Mouse (Mus musculus) limb, embryonic 14.5 days (tissue): ENCODE measurements at regions not wholly inside any gene's neighbourhood (a gene's known extent, or its start where the extent isn't known, plus 50 kb on each side); places are given as distances from the start of the nearest gene placed in this dataset.
A peak's percentile ranks its signal among the peaks of the same experiment; 100 is the strongest.

ENCODE experiments used
- ATAC-seq: fragments of 200-750 bp; cut with Nextera tagmentation; 2 replicates; pipeline ENCODE4 v1.8.0; 2017; ENCODE audit warnings: low read depth, moderate number of reproducible peaks, moderate TSS enrichment; ENCODE audit not compliant: low FRiP score
- DNase-seq: peaks from one replicate; pipeline ENCODE4 v3.0.0-alpha.2; 2015; ENCODE audit warnings: low spot score
- H3K27ac ChIP-seq: fragments of 300-500 bp; sonication (generic); replicated peaks from 2 replicates; pipeline ENCODE4 v1.5.1; 2014; ENCODE audit warnings: low read depth, mild to moderate bottlenecking, low read length, moderate library complexity, mixed read lengths
- H3K27me3 ChIP-seq: fragments of 300-500 bp; sonication (generic); 2 replicates; pipeline ENCODE4 v1.6.1; 2014; ENCODE audit warnings: low read length, mixed read lengths; ENCODE audit not compliant: control insufficient read depth, insufficient read depth
- H3K36me3 ChIP-seq: fragments of 300-500 bp; sonication (generic); 2 replicates; pipeline ENCODE4 v1.6.1; 2014; ENCODE audit warnings: mild to moderate bottlenecking, low read length, moderate library complexity, mixed read lengths; ENCODE audit not compliant: control insufficient read depth, insufficient read depth
- H3K4me1 ChIP-seq: fragments of 300-500 bp; sonication (generic); 2 replicates; pipeline ENCODE4 v1.6.1; 2014; ENCODE audit warnings: antibody characterized with exemption, low read length, mixed read lengths; ENCODE audit not compliant: control insufficient read depth, insufficient read depth
- H3K4me2 ChIP-seq: fragments of 300-500 bp; sonication (generic); replicated peaks from 2 replicates; pipeline ENCODE4 v1.6.1; 2014; ENCODE audit warnings: low read depth, mild to moderate bottlenecking, low read length, moderate library complexity; ENCODE audit not compliant: severe bottlenecking
- H3K4me3 ChIP-seq: fragments of 300-500 bp; sonication (generic); replicated peaks from 2 replicates; pipeline ENCODE4 v1.5.1; 2014; ENCODE audit warnings: low read length
- H3K9ac ChIP-seq: fragments of 300-500 bp; sonication (generic); 2 replicates; pipeline ENCODE4 v1.6.1; 2014; ENCODE audit warnings: mild to moderate bottlenecking, low read depth, low read length, moderate library complexity; ENCODE audit not compliant: severe bottlenecking
- H3K9me3 ChIP-seq: fragments of 300-500 bp; sonication (generic); 2 replicates; pipeline ENCODE4 v1.6.1; 2016; ENCODE audit warnings: low read length; ENCODE audit not compliant: control insufficient read depth
- POLR2A ChIP-seq: fragments of 200-500 bp; IDR thresholded peaks from 2 replicates; pipeline ENCODE4 v1.8.0; 2012; ENCODE audit warnings: inconsistent platforms, mild to moderate bottlenecking, moderate library complexity, borderline replicate concordance; ENCODE audit not compliant: insufficient read depth, insufficient read length; ENCODE audit errors: extremely low read depth
- WGBS: fragments of 180-500 bp; shearing (Covaris S2); extraction: QIAGEN DNeasy Blood & Tissue Kit; methylation state at CpG from one replicate; pipeline ENCODE4 v1.1.7; 2014; 5-methylcytosine and 5-hydroxymethylcytosine counted together

- TF ChIP-seq POLR2A = no peak
- H3K27ac ChIP-seq = no peak overlapping the region
- DNase-seq (no peak), ATAC-seq (no peak)
- H3K4me2 ChIP-seq = no peak overlapping the region
- peaks cover 26% of the 10 kb centered on the region for H3K4me1 ChIP-seq
- 81% methylated on average over 6 of the region's 6 CpGs for WGBS
- no peaks in the 10 kb centered on the region for H3K36me3 ChIP-seq
- H3K4me3 ChIP-seq = no peak overlapping the region
- no peaks in the 10 kb centered on the region for H3K27me3 ChIP-seq
- no peak overlapping the region for H3K9ac ChIP-seq
- no peaks in the 10 kb centered on the region for H3K9me3 ChIP-seq
Observed at GRCm38 (mm10) chr14:25312814-25313426, 146.1 kb upstream of the Zmiz1 start.

- DNase-seq (no peak), ATAC-seq (no peak)
- Histone ChIP-seq H3K36me3 (no peaks in the 10 kb centered on the region), H3K27ac (no peak overlapping the region), H3K4me1 (peaks cover 32% of the 10 kb centered on the region), H3K4me2 (no peak overlapping the region), H3K4me3 (no peak overlapping the region), H3K9ac (no peak overlapping the region), H3K27me3 (no peaks in the 10 kb centered on the region), H3K9me3 (no peaks in the 10 kb centered on the region)
- 76% methylated on average over 4 of the region's 4 CpGs for WGBS
- TF ChIP-seq POLR2A = no peak
Observed at GRCm38 (mm10) chr14:25313693-25314240, 145.2 kb upstream of the Zmiz1 start.

- DNase-seq (no peak), ATAC-seq (no peak)
- Histone ChIP-seq H3K4me3 (no peak overlapping the region), H3K4me1 (peaks cover 38% of the 10 kb centered on the region), H3K27ac (no peak overlapping the region), H3K9me3 (no peaks in the 10 kb centered on the region), H3K4me2 (no peak overlapping the region), H3K36me3 (no peaks in the 10 kb centered on the region), H3K27me3 (no peaks in the 10 kb centered on the region), H3K9ac (no peak overlapping the region)
- no peak for TF ChIP-seq POLR2A
- 93% methylated on average over 5 of the region's 5 CpGs for WGBS
Observed at GRCm38 (mm10) chr14:25316491-25316890, 142.5 kb upstream of the Zmiz1 start.

- H3K27me3 ChIP-seq = no peaks in the 10 kb centered on the region
- no peak overlapping the region; the same call in 1 of the 2 replicates for H3K4me3 ChIP-seq
- no peaks in the 10 kb centered on the region for H3K36me3 ChIP-seq
- 13% methylated on average over 31 of the region's 37 CpGs for WGBS
- ATAC-seq (peak; percentile 80), DNase-seq (peak; percentile 54)
- H3K9ac ChIP-seq = peak overlapping the region; percentile 34; the same call in 1 of the 2 replicates
- no peak for TF ChIP-seq POLR2A
- H3K9me3 ChIP-seq = no peaks in the 10 kb centered on the region
- no peak overlapping the region for H3K27ac ChIP-seq
- peaks cover 36% of the 10 kb centered on the region for H3K4me1 ChIP-seq
- peak overlapping the region; percentile 37 for H3K4me2 ChIP-seq
Observed at GRCm38 (mm10) chr14:25317680-25318471, 141.1 kb upstream of the Zmiz1 start.

- no peaks in the 10 kb centered on the region for H3K36me3 ChIP-seq
- no peak overlapping the region for H3K4me3 ChIP-seq
- H3K9me3 ChIP-seq = no peaks in the 10 kb centered on the region
- DNase-seq (no peak), ATAC-seq (no peak)
- H3K27ac ChIP-seq = 0 out of 2 replicates have a peak overlapping the region, but pooled peaks have one; percentile 3
- H3K27me3 ChIP-seq = no peaks in the 10 kb centered on the region
- H3K4me2 ChIP-seq = no peak overlapping the region
- WGBS = 76% methylated on average over 12 of the region's 12 CpGs
- peaks cover 45% of the 10 kb centered on the region for H3K4me1 ChIP-seq
- no peak for TF ChIP-seq POLR2A
- no peak overlapping the region for H3K9ac ChIP-seq
Observed at GRCm38 (mm10) chr14:25318909-25319308, 140.1 kb upstream of the Zmiz1 start.
